Mouse (Mus musculus) heart, postnatal 0 days (tissue): Measurements from ENCODE around the gene Ier5. TPM values are rescaled to one million over a fixed set of nuclear protein-coding genes. Genes with fewer than 3 reads are reported as not detected.
A peak's percentile ranks its signal among the peaks of the same experiment; 100 is the strongest.

Experiments
- ATAC-seq: fragments of 200-750 bp; cut with Nextera tagmentation; 2 replicates; pipeline ENCODE4 v1.8.0; 2017; ENCODE audit warnings: low read depth, moderate number of reproducible peaks, moderate library complexity; ENCODE audit not compliant: insufficient read depth
- DNase-seq: peaks from one replicate; pipeline ENCODE4 v3.0.0-alpha.2; 2016; ENCODE audit warnings: low spot score
- H3K27ac ChIP-seq: fragments of 300-500 bp; sonication (generic); 2 replicates; pipeline ENCODE4 v1.5.1; 2014; ENCODE audit warnings: low read depth, mild to moderate bottlenecking
- H3K27me3 ChIP-seq: fragments of 300-500 bp; sonication (generic); 2 replicates; pipeline ENCODE4 v1.6.1; 2014; ENCODE audit warnings: low read length, mixed read lengths; ENCODE audit not compliant: control insufficient read depth, insufficient read depth
- H3K36me3 ChIP-seq: fragments of 300-500 bp; sonication (generic); replicated peaks from 2 replicates; pipeline ENCODE4 v1.6.1; 2014; ENCODE audit warnings: low read length, mixed read lengths; ENCODE audit not compliant: control insufficient read depth, insufficient read depth
- H3K4me1 ChIP-seq: fragments of 300-500 bp; sonication (generic); 2 replicates; pipeline ENCODE4 v1.6.1; 2014; ENCODE audit warnings: antibody characterized with exemption; ENCODE audit not compliant: control insufficient read depth, insufficient read depth
- H3K4me2 ChIP-seq: fragments of 300-500 bp; sonication (generic); 2 replicates; pipeline ENCODE4 v1.6.1; 2014; ENCODE audit warnings: low read depth, mild to moderate bottlenecking, low read length, moderate library complexity
- H3K4me3 ChIP-seq: fragments of 300-500 bp; sonication (generic); 2 replicates; pipeline ENCODE4 v1.5.1; 2014; ENCODE audit warnings: low read depth, low read length
- H3K9ac ChIP-seq: fragments of 300-500 bp; sonication (generic); replicated peaks from 2 replicates; pipeline ENCODE4 v1.6.1; 2014; ENCODE audit warnings: low read depth, low read length, mixed read lengths
- H3K9me3 ChIP-seq: fragments of 300-500 bp; sonication (generic); replicated peaks from 2 replicates; pipeline ENCODE4 v1.6.1; 2016; ENCODE audit warnings: low read length; ENCODE audit not compliant: control insufficient read depth
- CTCF ChIP-seq: IDR thresholded peaks from 2 replicates; pipeline ENCODE4 v1.5.1; 2016; ENCODE audit warnings: antibody characterized with exemption, control low read depth, low read depth
- EP300 ChIP-seq: IDR thresholded peaks from 2 replicates; pipeline ENCODE4 v1.6.1; 2016; ENCODE audit warnings: antibody characterized with exemption, low read depth
- WGBS: fragments of 180-500 bp; shearing (Covaris S2); extraction: QIAGEN DNeasy Blood & Tissue Kit; methylation state at CpG from one replicate; pipeline ENCODE4 v1.1.7; 2014; 5-methylcytosine and 5-hydroxymethylcytosine counted together
- polyA plus RNA-seq: library from polyadenylated mRNA; unstranded; fragments of >200 nt; fragmentation: Nextera tagmentation; extraction: Ambion mirVana; gene quantifications from 2 replicates; pipeline ENCODE4 v1.2.1, GENCODE M21; 2015
- total RNA-seq: library from RNA; depleted of rRNA; stranded (reverse); fragments of >200 nt; gene quantifications from 2 replicates; pipeline ENCODE4 v1.2.3, GENCODE M21; 2014; ENCODE audit warnings: low replicate concordance

Ier5 gene
- total and polyA plus RNA-seq, 2 experiments from 2014 or later = 3.9 to 50.4 TPM

DNA sequence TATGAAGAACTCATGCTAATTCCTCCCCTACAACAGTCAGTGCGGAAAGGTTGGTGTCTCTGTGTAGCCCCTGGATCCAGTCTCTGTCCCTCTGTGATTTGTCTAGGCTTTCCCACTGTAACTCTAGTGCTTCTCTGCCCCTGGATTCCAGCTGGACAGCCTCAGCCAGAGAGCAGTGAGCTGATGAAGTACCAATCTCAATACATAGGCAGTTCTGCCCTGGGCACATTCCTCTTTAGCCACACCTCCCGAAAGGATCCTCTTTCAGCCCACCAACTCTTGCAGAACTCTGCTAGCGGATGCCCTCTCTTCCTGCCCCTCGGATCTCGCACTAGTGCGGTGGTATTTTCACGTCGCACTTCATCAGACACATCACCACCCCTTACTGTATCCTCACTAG lies 35.4 kb upstream of the Ier5 start:
- Histone ChIP-seq H3K9me3 (no peaks in the 10 kb centered on the region), H3K36me3 (peaks cover 8% of the 10 kb centered on the region), H3K4me1 (peaks cover 29% of the 10 kb centered on the region), H3K4me3 (no peak overlapping the region), H3K27me3 (no peaks in the 10 kb centered on the region), H3K4me2 (no peak overlapping the region), H3K9ac (no peak overlapping the region), H3K27ac (0 out of 2 replicates have a peak overlapping the region, but pooled peaks have one; percentile 22)
- TF ChIP-seq CTCF (no peak), EP300 (no peak)
- DNase-seq (peak; percentile 52), ATAC-seq (peak; percentile 62; the same call in 1 of the 2 replicates)
- 33% methylated on average over 8 of the region's 8 CpGs for WGBS

DNA sequence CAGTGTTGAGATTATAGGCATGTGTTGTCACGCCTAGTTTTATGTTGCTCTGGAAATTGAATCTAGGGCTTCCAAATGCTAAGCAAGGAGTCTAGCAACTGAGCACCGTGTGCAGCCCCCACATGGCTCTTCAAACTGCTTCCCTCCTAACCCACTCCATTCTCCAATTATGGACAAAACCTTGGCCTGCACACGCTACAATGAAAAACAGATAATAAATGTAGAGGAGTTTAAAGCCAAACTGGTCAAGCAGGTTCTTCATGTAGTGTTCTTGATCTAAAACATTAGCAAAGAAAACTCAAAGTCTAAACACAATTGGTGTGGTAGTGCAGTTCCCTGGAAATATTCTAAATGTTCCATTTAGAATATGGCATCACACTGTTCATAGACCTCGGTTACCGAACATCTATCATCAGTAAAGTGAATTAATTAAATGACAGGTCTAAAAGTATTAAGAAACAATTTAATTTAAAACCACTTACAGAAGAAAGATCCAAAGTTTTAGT lies 28.0 kb upstream of the Ier5 start:
- H3K9ac ChIP-seq = no peak overlapping the region
- no peak for ATAC-seq
- H3K4me2 ChIP-seq = no peak overlapping the region
- no peaks in the 10 kb centered on the region for H3K9me3 ChIP-seq
- 89% methylated on average over 5 of the region's 5 CpGs for WGBS
- peaks cover 8% of the 10 kb centered on the region for H3K36me3 ChIP-seq
- H3K27ac ChIP-seq = no peak overlapping the region
- no peak for DNase-seq
- no peaks in the 10 kb centered on the region for H3K27me3 ChIP-seq
- TF ChIP-seq CTCF = no peak
- no peak for TF ChIP-seq EP300
- no peak overlapping the region for H3K4me3 ChIP-seq
- H3K4me1 ChIP-seq = 0 out of 2 replicates have a peak, but pooled peaks cover 5% of the 10 kb centered on the region

DNA sequence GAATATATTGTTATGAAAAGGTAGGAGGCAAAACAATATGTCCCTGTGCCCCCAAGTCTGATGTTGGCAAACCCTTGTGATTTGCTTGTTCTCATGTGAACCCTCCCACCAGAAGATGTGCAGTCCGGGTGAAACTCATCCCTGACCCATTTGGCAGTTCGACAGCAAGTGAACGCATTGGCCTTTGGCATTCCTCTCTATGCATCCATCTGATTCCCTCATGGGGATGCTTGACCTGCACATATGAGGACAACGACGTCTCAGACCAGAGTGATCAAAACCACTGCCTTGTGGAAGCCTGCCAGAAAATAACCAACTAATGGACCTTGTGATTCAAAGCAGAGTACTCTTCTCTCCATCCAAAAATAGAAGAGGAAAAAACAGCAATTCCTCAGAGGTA lies 27.3 kb upstream of the Ier5 start:
- H3K4me2 ChIP-seq = no peak overlapping the region
- ATAC-seq (no peak), DNase-seq (no peak)
- WGBS = 58% methylated on average over 5 of the region's 5 CpGs
- peaks cover 5% of the 10 kb centered on the region; the same call in 1 of the 2 replicates for H3K4me1 ChIP-seq
- no peaks in the 10 kb centered on the region for H3K27me3 ChIP-seq
- H3K27ac ChIP-seq = no peak overlapping the region
- H3K4me3 ChIP-seq = no peak overlapping the region
- TF ChIP-seq EP300 = no peak
- no peak for TF ChIP-seq CTCF
- H3K9me3 ChIP-seq = no peaks in the 10 kb centered on the region
- H3K36me3 ChIP-seq = peaks cover 8% of the 10 kb centered on the region
- no peak overlapping the region for H3K9ac ChIP-seq

DNA sequence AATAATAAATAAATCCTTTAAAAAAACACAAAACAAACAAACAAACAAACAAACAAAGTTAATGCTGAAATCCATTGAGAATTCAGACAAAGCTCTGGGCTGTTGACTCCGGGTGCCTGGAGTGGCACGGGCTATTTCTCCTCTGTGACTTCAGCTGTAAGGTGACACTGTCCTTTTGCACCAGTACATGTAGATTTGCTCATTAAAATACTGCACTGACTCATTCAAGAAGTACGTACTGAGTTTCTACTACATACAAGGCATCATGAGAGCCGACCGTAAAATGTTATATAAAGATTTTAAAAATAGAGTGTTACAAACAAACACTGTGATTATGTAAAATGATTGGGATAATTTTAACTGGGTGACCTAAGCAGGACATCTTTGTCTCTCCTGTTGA lies 25.0 kb upstream of the Ier5 start:
- Histone ChIP-seq H3K4me3 (no peak overlapping the region), H3K27ac (no peak overlapping the region), H3K9me3 (no peaks in the 10 kb centered on the region), H3K36me3 (no peaks in the 10 kb centered on the region), H3K4me2 (no peak overlapping the region), H3K9ac (no peak overlapping the region), H3K4me1 (peaks cover 5% of the 10 kb centered on the region; the same call in 1 of the 2 replicates), H3K27me3 (no peaks in the 10 kb centered on the region)
- 67% methylated on average over 5 of the region's 5 CpGs for WGBS
- DNase-seq = peak; percentile 51
- TF ChIP-seq EP300 = no peak
- TF ChIP-seq CTCF = no peak
- ATAC-seq = peak; percentile 64; the same call in 1 of the 2 replicates

DNA sequence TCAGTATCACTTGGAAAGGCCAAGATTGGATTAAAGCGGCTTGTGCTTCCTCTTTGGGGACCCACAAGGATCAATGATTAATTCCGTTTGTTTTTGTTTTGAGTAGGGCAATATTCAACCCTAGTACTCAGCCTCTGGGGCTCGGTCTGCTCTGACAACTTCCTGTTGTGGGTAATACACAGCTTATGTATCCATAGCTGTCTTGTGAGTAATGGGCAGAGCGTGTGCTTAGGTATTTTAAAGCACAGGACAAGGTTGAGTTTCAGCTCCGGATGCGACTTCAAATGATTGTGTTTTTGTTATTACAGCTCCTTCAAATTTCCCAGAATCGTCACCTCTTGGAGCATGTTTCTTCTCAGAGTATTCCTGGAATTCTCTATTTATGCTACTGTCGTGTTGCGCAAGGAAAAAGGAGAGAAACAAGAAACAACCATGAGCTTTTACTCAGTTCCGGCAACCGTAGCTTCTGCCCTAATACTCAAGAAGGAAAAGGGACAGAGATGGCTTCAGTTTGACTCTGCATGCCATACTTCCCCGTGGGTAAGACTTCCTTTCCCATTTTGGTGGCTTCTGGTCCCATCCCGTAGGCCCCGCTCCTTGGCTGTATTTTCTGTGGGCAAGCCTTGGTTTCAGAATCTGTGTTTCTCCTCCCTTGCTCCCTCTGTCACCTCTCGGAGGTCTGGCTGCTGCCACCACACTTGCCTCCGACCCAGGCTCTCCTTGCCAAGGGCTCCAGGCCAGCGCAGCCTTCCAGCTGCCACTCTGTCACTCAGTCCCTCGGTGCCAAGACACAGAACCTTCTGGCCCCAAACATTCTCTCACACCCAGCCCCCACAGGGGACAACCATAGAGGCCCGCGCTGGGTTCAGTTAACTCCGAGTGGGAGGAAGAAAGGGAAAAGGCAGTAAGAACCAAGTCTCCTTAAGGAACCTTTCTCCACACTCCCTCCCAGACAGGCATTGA lies 22.8 kb upstream of the Ier5 start:
- no peaks in the 10 kb centered on the region for H3K27me3 ChIP-seq
- no peak overlapping the region for H3K9ac ChIP-seq
- H3K4me1 ChIP-seq = peaks cover 5% of the 10 kb centered on the region; the same call in 1 of the 2 replicates
- peak overlapping the region; percentile 1; the same call in 1 of the 2 replicates for H3K4me2 ChIP-seq
- peak; percentile 87 for ATAC-seq
- peak overlapping the region; percentile 54 for H3K27ac ChIP-seq
- no peaks in the 10 kb centered on the region for H3K9me3 ChIP-seq
- H3K36me3 ChIP-seq = no peaks in the 10 kb centered on the region
- WGBS = 56% methylated on average over 21 of the region's 21 CpGs
- DNase-seq = peak; percentile 74
- H3K4me3 ChIP-seq = no peak overlapping the region
- TF ChIP-seq EP300 = no peak
- TF ChIP-seq CTCF = no peak
